Mouse (Mus musculus) liver, adult 2 months (tissue): ENCODE data around the gene Csdc2. TPM values are rescaled to one million over a fixed set of nuclear protein-coding genes. Genes with fewer than 3 reads are reported as not detected.

Source experiments
- DNase-seq: peaks from one replicate; pipeline ENCODE4 v3.0.0-alpha.2; 2011; ENCODE audit warnings: low read depth, low spot score; ENCODE audit errors: extremely low read depth
- H3K27ac ChIP-seq: fragments of 200-500 bp; replicated peaks from 2 replicates; pipeline ENCODE4 v1.5.1; 2012; ENCODE audit warnings: low read depth, mild to moderate bottlenecking, control low read depth, inconsistent platforms, low read length; ENCODE audit not compliant: insufficient read depth
- H3K27me3 ChIP-seq: fragments of 200-500 bp; 2 replicates; pipeline ENCODE4 v1.6.1; 2012; ENCODE audit warnings: mild to moderate bottlenecking, moderate library complexity, low read length, inconsistent platforms; ENCODE audit not compliant: control insufficient read depth, insufficient read depth
- H3K36me3 ChIP-seq: fragments of 200-500 bp; 2 replicates; pipeline ENCODE4 v1.6.1; 2012; ENCODE audit warnings: low read length, inconsistent platforms; ENCODE audit not compliant: control insufficient read depth, insufficient read depth
- H3K4me1 ChIP-seq: fragments of 200-500 bp; 2 replicates; pipeline ENCODE4 v1.6.1; 2011; ENCODE audit warnings: low read length; ENCODE audit not compliant: control insufficient read depth, insufficient read depth
- H3K4me3 ChIP-seq: fragments of 200-500 bp; 2 replicates; pipeline ENCODE4 v1.5.1; 2011; ENCODE audit warnings: low read depth, mild to moderate bottlenecking, control low read depth, low read length, moderate library complexity; ENCODE audit not compliant: insufficient read depth
- H3K79me2 ChIP-seq: fragments of 200-500 bp; 2 replicates; pipeline ENCODE4 v1.6.1; 2012; ENCODE audit warnings: inconsistent platforms, mild to moderate bottlenecking, low read length, moderate library complexity; ENCODE audit not compliant: control insufficient read depth, insufficient read depth
- H3K9ac ChIP-seq: fragments of 200-500 bp; 2 replicates; pipeline ENCODE4 v1.6.1; 2012; ENCODE audit warnings: low read depth, mild to moderate bottlenecking, control low read depth, inconsistent platforms, low read length
- CTCF ChIP-seq: fragments of 200-500 bp; IDR thresholded peaks from 2 replicates; pipeline ENCODE4 v1.5.1; 2011; ENCODE audit warnings: low read depth, low read length, control low read depth
- POLR2A ChIP-seq: fragments of 200-500 bp; IDR thresholded peaks from 2 replicates; pipeline ENCODE4 v1.6.1; 2011; ENCODE audit warnings: low read length, control low read depth; ENCODE audit not compliant: insufficient read depth; ENCODE audit errors: extremely low read depth
- WGBS: fragments of 180-500 bp; shearing (Covaris S2); methylation state at CpG from one replicate; pipeline ENCODE4 v1.1.7; 2018; 5-methylcytosine and 5-hydroxymethylcytosine counted together
- polyA plus RNA-seq: library from polyadenylated mRNA; depleted of rRNA; stranded (reverse); fragments of >200 nt; gene quantifications from 2 replicates; pipeline ENCODE4 v1.2.3, GENCODE M21; 2012
- total RNA-seq: library from RNA; depleted of rRNA; stranded (reverse); fragments of >200 nt; gene quantifications from 2 replicates; pipeline ENCODE4 v1.2.3, GENCODE M21; 2014

The Csdc2 gene
- total and polyA plus RNA-seq, 2 experiments, result 0.09 to 0.35 TPM

DNA sequence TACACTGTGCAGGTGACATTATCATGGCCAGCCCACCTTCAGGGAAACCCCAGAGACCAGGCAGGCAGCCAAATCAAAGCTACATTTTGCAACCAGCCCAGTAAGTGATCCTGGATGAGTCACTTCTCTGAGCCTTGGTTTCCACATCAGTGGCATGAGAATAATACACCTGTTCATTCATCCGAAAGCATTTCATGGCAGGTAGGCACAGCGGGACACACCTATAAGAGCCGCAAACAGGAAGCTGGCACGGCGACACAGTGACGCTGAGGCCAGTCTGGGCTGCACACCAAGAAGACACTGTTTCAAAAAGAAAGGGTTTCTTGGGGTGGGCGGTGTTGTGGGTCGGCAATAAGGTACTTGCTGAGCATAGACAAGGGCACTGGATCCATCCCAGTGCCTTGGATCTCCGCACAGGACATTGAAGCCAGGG is 17.6 kb downstream of the Csdc2 start:
- Histone ChIP-seq H3K27me3 (no peaks in the 10 kb centered on the region), H3K27ac (no peak overlapping the region), H3K79me2 (no peaks in the 10 kb centered on the region), H3K4me1 (no peaks in the 10 kb centered on the region), H3K36me3 (no peaks in the 10 kb centered on the region), H3K9ac (no peak overlapping the region), H3K4me3 (no peak overlapping the region)
- no peak for TF ChIP-seq CTCF
- no peak for TF ChIP-seq POLR2A
- 95% methylated on average over 9 of the region's 9 CpGs for WGBS
- DNase-seq, result no peak

- no peak overlapping the region for H3K9ac ChIP-seq
- H3K79me2 ChIP-seq, result no peaks in the 10 kb centered on the region
- H3K27ac ChIP-seq, result no peak overlapping the region
- H3K36me3 ChIP-seq, result no peaks in the 10 kb centered on the region
- no peaks in the 10 kb centered on the region for H3K27me3 ChIP-seq
- H3K4me3 ChIP-seq, result no peak overlapping the region
- no peak for DNase-seq
- TF ChIP-seq POLR2A (no peak), CTCF (no peak)
- 92% methylated on average over 6 of the region's 6 CpGs for WGBS
- H3K4me1 ChIP-seq, result no peaks in the 10 kb centered on the region
These were observed 18.2 kb downstream of the Csdc2 start for GRCm38 (mm10) chr15:81954716-81955115.

- no peak for TF ChIP-seq CTCF
- TF ChIP-seq POLR2A, result no peak
- DNase-seq, result no peak
- no peaks in the 10 kb centered on the region for H3K27me3 ChIP-seq
- H3K36me3 ChIP-seq, result no peaks in the 10 kb centered on the region
- WGBS, result 94% methylated on average over 15 of the region's 15 CpGs
- no peaks in the 10 kb centered on the region for H3K79me2 ChIP-seq
- 0 out of 2 replicates have a peak, but pooled peaks cover 2% of the 10 kb centered on the region for H3K4me1 ChIP-seq
- no peak overlapping the region for H3K4me3 ChIP-seq
- no peak overlapping the region for H3K27ac ChIP-seq
- no peak overlapping the region for H3K9ac ChIP-seq
These were observed 18.9 kb downstream of the Csdc2 start for GRCm38 (mm10) chr15:81955414-81955813.

DNA sequence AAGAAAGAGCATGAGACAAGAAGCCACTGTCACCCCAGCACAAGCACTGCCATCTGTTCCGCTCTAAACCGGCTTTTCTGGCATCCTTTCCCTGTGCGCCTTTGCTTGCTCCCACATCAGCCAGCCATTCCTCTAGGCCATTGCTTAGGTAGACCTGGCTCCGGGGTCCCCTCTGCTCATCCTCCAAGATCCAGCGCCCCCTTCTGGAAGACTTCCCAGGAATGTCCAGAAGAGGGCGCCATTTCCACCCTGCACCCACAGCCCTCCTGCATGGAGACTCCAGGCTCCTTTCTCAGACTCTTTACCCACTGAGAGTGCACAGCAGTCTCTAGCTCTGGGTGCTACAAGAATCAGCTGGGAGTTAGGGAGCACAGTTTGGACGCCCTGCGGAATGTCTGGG is 19.9 kb downstream of the Csdc2 start:
- Histone ChIP-seq H3K9ac (no peak overlapping the region), H3K79me2 (no peaks in the 10 kb centered on the region), H3K27me3 (no peaks in the 10 kb centered on the region), H3K4me1 (0 out of 2 replicates have a peak, but pooled peaks cover 4% of the 10 kb centered on the region), H3K36me3 (no peaks in the 10 kb centered on the region), H3K27ac (no peak overlapping the region), H3K4me3 (no peak overlapping the region)
- 71% methylated on average over 8 of the region's 8 CpGs for WGBS
- DNase-seq, result no peak
- peak; percentile 85 for TF ChIP-seq CTCF
- TF ChIP-seq POLR2A, result no peak

DNA sequence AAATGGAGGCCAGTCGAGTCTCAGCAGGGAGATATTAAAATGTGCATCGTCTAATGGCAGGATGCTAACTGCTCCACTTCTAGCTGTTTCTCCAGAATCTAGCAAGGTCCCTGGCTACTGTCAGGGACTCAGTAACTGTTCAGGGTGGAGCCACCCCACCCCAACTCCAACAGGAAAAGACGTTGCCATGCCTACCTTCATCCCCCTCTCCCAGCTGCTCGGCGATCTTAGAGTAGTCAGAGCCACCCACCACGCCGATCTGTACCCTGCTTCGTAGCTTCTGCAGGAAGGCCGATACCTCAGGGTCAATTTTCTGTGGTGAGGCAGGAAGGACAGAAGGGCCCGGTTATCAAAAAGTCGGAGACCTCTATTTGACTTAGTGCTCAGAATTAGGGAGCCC is 21.0 kb downstream of the Csdc2 start:
- 0 out of 2 replicates have a peak, but pooled peaks cover 4% of the 10 kb centered on the region for H3K4me1 ChIP-seq
- no peaks in the 10 kb centered on the region for H3K79me2 ChIP-seq
- WGBS, result 87% methylated on average over 11 of the region's 11 CpGs
- no peaks in the 10 kb centered on the region for H3K36me3 ChIP-seq
- H3K9ac ChIP-seq, result no peak overlapping the region
- H3K4me3 ChIP-seq, result no peak overlapping the region
- TF ChIP-seq POLR2A (no peak), CTCF (no peak)
- H3K27me3 ChIP-seq, result no peaks in the 10 kb centered on the region
- H3K27ac ChIP-seq, result no peak overlapping the region
- no peak for DNase-seq

DNA sequence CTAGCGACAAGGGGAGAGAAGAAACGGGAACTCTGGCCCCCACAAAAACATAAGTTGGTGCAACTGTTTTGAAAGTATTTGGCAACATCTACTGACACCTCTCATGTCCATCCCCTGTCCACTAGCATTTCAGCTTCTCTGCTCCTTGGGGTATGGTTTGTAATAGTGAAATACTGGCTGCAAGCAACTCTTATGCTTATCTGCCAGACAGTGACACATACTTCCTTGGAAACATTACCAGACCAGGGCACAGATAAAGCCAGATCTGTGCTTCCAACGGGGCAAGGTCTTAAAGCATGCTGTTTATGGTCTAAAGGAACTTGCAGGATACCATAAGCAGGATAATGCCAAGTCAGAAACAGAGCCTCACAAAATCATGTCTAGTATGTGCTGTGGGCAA is 22.3 kb downstream of the Csdc2 start:
- no peak overlapping the region for H3K4me3 ChIP-seq
- H3K4me1 ChIP-seq, result 0 out of 2 replicates have a peak, but pooled peaks cover 4% of the 10 kb centered on the region
- H3K27ac ChIP-seq, result no peak overlapping the region
- WGBS, result 86% methylated on average over 3 of the region's 3 CpGs
- no peaks in the 10 kb centered on the region for H3K36me3 ChIP-seq
- H3K9ac ChIP-seq, result no peak overlapping the region
- no peaks in the 10 kb centered on the region for H3K27me3 ChIP-seq
- DNase-seq, result no peak
- TF ChIP-seq CTCF (no peak), POLR2A (no peak)
- H3K79me2 ChIP-seq, result no peaks in the 10 kb centered on the region
